Mouse (Mus musculus): ENCODE measurements around the gene Spire2.

GRCm38 (mm10) chr8:123349073-123349472, 16.6 kb downstream of the Spire2 start:
- no peak for TF ChIP-seq GATA1 (IDR thresholded peaks at IDR 0.05; ENCODE audit: borderline replicate concordance, low read length)
- no peak for TF ChIP-seq FLI1 (IDR thresholded peaks at IDR 0.05; ENCODE audit: low read length)
